Mouse (Mus musculus) ovary, postnatal 36 days (tissue): Measurements from ENCODE around the gene Man2a2.
A peak's percentile ranks its signal among the peaks of the same experiment; 100 is the strongest.

Source experiments
- DNase-seq: peaks from one replicate; pipeline ENCODE4 v3.0.0; 2022; ENCODE audit warnings: low spot score, mixed read lengths

Man2a2 gene

DNA sequence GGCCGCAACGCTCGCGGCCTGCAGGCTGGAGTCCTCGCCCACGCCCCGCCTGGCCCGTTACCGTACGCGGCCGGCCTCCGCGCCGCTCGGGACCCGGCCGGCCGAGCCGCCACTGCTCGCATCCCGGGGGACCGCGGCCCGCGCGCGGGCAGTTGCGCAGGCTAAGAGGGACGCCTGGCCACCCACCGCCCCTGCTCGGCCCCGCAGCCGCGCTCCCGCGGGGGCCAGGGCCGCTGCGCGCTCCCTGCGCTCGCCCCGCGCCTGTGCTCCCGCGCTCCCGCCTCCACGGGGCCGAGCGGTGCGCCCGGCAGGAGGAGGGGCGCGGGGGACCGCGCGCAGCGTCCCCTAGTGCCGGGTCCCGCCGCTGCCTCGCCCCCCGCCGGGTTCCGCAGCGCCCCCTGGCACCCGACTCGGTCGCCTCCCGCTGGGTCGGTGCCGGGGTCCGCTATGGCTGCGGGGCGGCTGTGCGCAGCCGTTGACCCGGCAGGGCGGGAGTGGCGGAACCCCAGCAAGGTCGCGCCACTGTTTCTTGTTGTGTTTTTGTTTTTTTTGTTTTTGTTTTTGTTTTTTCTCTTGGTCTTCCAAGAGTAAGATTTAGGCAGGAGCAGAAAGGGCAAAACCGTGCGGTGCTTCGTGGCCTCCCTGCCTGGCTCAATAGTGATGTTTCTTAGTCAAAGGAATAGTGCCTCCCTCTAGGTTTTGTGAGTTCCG lies at the start of gene Man2a2:
Gene Man2a2, minus strand, starts transcription at position 335 of the 711 bp plus-strand sequence.
- peak; percentile 89 for DNase-seq

DNA sequence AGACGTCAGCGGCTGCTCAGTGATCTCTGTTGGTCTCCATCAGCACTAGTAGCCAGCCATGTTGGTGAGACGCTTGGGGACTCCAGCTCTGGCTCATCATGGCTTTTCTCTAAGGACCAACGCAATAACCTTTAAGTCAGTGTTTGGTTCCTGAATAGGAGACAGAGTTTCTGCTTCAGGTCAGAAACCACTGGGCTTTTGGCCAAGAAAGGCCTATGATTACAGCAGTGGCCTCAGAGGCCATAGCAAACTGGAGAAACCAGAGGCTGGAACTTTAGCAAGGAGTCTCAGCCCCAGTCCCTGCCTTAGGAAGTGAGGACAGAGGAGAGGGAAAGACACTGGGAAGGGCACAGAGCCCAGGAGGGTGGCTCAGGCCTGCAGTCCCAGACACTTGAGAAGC lies 49.4 kb upstream of the Man2a2 start:
- no peak for DNase-seq

DNA sequence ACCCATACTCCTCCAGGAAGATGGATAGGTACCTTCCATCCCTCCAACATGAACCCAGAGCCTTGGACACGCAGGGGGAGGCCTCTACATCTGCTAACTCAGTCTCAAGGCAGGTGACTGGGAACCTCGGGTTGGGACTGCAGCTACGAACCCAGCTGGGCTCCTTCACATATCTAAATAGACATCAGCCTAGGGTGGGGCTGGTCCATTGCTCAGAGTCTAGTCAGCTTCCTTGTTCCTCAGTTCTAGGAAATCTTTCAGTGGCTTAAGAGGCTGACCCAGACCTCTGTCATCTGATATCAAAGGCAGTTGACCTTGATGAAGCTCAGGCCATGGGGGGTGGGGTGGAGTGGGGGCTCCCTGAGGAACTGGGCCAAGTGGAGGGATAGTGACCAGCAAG lies 48.1 kb upstream of the Man2a2 start:
- no peak for DNase-seq

DNA sequence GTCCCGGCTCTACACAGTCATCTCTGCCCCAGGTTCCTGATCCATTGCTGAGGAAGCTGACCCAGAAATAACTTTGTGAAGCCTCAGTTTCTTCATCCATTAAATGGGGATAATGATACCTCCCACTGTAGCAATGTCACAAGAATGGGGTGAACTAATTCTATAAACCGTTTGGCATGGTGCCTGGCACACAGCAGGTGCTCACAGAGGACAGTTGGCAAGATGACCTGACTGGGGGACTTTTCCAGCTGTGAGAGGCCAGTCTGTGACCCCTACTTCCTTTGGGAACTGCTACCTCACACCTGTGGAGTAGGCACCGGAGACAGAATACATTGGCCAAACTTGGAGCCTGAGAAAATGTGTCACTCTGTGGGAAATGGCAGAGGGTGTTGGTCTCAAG lies 46.9 kb upstream of the Man2a2 start:
- DNase-seq = no peak

DNA sequence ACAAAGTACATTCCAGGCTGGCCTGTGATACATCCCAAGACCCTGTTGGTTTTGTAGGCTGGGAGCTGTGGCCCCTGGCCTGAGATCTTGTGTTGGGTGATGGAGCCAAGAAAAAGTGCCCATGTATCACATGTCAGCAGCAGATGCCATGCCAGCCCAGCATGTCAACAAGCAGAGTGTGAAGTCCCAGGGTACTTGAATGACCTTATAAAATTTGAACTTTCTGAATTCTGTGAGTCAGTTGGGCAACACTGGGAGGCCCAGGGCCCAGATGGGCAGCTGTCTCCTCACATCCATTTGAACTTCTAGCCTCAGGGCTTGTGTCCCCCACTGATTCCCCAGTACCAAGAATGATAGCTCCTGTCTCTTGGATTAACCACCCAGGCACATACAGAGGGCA lies 46.4 kb upstream of the Man2a2 start:
- no peak for DNase-seq

DNA sequence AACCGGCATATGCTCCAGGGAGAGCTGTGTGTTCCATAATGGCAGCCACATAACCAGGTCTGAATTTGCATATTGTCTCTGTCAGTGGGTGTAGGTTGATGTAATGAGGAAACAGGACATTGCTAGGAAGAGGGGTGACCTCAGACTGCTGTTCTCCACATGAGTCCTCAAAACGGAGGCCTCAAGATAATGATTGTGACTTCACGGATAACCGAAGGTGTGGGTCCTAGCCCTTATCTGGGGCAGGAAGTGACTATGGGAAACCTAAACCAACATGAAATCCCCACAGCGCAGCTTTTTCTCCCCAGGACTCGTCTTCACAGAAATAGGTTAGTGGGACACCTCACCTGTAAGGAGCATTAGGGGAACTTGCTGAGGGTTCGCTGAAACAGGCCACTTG lies 45.8 kb upstream of the Man2a2 start:
- no peak for DNase-seq

DNA sequence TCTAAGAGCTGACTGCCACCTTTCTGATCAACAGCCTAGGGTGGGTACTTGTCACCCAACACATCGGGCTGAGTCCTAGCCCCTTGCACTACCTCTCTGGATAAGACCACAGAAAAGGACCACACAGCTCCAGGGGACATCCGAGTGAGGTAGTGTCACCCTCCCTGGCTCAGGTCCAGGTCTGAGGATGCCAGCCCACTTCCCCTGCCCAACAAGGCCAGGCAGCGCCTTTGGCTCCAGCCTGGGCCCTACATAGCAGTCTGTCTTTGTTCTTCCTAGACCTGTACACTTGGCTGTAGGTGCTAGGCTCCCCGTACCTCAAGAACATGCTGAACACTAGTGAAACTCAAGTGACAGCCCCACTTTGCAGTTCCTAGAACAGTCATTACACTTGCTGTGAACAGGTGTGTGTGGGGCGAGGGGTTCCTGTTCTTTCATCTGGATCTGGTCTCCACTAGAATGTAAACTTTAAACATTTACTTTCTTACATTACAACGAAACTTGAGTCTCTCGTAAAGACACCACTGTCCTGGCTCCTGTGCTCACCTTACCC lies 43.2 kb upstream of the Man2a2 start:
- no peak for DNase-seq

DNA sequence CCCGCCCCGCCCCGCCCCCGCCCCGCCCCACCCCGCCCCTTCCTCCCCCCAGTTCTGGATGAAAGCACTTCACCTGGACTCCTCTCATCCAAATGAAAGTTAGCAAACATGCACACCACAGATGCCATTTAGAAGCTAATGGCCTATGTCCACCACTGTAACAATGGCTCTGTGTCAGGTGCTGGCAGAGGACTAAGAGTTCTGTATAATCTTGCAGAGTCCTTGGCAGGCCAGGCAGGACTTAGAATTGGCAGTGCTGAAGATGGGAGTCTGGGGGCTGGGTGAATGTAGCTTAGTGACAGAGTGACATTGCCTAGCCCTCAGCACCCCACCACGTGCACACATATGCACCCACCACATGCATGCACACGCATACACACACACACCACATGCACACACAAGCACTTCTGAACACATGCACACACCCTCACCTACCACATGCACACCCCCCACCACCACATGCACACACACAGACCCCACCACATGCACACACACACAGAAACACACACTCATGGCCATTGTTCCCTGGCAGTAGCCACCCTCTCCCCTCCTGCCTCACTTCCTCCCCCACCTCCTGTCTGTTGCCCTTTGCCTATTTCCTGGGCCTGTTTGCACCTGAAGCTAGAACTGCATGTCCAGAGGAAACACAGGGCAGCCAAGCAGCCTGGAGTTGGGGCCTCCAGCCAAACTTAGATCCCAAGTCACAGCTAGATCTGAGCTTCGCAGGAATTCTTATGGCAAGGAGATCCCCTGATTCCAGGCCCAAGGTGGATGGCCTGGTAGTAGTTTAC lies 42.5 kb upstream of the Man2a2 start:
- no peak for DNase-seq

DNA sequence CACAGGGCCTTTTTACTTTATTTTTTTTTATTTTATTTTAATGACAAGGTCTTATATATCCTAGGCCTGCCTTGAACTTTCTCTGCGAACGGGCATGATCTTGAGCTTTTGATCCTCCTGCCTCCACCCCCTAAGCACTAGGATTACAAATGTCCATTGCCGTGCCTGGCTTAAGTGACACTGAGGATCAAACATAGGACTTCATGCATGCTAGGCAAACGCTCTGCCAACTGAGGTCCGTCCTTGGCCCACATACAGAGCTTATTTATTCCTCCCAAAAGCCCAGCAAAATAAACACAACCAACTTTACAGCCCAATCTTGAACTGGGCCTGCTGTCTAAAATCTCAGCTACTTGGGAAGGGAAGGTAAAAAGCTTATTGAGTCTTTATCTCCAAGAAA lies 41.6 kb upstream of the Man2a2 start:
- DNase-seq = no peak

DNA sequence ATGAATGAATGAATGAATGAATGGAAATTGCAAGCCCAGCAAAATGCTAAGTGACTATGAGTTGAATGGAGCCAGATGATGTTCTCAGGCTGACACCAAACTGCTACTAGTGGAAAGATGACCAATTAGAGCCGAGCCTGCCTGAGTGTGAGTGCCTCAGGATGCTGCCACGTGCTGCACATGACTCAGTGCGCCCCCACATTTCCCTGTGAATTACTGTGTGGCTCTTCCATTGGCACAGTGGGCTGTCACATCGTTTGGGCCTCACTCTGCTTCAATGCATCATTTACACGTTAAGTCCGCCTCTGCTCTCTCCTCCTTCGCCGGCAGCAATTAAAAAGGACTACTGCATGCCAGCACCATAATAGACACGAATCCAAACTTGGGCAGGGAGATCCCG lies 41.1 kb upstream of the Man2a2 start:
- DNase-seq = no peak

DNA sequence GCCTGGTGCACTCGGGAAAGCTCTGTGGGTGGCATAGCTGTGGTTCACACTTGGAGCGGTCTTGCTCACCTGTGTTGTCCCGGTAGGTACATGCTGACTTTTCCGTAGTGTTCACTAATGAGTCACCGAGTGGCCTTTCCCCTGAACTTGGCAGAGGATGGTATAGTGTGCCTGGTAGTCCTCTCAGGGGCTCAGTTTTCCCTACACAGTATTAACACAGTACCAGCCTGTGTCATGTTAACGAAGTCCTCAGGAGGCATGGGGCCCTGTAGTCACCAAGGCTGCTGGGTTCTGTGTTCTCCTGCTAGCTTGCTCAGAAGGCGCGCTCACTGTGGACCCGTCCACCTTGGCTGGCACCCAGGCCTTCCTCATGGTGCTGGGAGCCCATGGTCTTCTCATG lies 39.2 kb upstream of the Man2a2 start:
- DNase-seq = no peak

DNA sequence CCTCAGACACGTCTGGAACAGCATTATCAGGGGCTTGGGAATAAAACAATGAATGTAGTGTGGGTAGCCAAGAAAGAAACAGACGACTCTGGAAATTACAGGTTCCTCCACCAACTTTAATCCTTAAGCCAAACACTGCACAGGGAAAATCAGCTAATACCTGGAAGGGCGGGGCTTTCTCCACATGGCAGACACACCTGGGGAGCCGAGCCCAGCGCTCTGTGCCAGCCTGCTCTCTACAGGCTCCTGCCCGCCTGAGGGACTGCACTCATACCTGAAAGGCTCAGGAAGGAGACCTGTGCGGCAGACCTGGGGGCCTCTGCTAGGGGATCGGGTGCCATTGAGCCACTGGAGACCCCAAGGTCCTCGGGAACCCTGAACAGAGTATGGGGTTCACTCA lies 36.5 kb upstream of the Man2a2 start:
- no peak for DNase-seq

DNA sequence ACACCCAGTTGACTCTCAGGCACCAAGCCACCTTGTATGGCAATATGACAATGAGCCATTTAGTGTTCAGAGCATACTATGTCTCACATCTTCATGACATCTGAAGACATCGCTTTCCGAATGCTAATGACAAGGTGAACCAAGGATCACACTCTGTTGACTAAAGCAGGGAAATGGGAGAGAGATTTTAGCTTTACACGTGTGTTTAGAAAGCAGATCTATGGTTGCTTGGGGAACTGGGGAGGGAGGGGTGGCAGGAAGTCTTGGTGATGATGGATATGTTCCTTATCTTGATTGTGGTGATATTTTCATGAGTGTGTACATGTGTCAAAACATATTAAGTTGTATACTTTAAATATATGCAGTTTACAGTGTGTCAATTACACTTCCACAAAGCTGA lies 35.0 kb upstream of the Man2a2 start:
- DNase-seq = no peak

DNA sequence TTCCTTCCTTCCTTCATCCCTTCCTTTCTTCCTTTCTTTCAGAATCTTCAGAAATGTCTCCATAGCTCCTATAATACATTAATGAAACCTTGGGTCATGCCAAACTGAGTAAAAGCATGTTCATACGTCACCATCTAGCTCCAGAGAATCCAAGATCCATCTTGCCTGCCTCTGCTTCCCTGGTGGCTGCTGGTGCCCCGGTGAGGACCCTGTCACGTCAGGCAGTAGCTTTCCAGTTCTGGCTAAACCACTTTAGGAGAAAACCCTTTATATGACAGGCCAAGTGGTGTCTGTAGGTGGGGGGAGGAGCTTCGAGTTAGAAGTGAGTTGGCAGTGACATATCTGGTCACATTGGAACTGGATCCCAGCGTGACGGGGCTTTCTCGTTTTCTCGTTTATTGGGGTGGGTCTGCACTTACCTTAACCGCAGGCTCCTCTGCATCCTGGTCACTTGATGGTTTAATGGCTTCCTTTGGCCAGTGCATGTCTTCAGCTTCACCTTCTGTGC lies 34.1 kb upstream of the Man2a2 start, which contains the start of gene Furin:
Gene Furin, minus strand, starts transcription at position 249 of the 508 bp plus-strand sequence.
- no peak for DNase-seq

DNA sequence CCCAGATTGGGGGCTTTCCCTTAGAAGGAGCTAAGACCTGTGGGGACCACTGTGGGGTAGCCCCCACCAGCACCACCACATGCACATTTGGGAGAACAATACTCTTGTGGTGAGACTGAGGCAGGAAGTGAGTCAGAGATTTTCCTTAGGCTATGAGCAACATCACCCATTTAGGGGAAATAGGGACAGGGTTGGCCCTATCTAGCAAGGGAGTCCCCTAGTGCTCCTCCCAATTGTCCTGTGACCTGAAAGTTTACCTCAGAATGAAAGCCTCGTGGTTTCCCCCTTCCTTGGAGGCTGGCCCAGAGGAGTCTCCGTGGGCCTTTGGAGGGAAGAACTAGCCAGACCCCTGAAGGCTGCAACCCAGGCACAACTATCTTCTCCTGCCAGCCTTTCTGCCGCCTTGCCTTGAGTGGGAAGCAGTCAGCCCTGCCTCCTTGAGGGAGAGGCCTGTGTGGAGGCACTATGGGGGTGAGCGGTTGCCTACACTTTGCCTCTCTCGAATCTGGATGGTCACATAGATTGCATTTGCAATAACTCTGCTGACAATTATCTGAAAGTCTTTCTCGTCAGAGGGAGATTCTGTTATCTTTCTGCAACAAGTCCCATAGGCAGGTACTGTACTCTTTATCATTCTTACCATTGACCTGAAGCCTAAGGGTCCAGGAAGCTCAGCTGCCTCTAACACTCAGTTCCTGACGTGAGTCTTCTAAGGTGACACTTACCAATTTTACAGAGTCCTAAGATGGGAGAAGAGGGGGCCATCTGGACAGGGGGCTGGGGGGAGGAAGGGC lies 33.1 kb upstream of the Man2a2 start:
- no peak for DNase-seq

DNA sequence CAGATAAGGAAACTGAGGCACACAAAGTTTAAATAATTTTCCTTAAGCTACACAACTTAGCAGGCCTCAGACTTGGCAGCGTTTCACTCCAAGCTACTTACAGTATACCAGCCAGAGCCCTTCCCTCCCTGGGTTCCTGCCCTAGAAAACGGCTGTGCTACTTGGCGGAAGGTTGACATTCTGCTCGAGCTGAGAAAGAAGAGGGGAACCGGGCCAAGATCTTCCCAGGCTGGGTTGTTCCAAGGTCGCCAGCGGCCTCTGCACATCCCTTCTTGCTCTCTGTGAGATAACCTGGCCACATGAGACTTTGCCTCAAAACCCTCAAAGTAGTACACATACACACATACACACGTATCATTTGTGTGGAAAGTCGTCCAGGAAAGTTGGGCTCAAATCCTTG lies 32.4 kb upstream of the Man2a2 start:
- DNase-seq = peak; percentile 70

DNA sequence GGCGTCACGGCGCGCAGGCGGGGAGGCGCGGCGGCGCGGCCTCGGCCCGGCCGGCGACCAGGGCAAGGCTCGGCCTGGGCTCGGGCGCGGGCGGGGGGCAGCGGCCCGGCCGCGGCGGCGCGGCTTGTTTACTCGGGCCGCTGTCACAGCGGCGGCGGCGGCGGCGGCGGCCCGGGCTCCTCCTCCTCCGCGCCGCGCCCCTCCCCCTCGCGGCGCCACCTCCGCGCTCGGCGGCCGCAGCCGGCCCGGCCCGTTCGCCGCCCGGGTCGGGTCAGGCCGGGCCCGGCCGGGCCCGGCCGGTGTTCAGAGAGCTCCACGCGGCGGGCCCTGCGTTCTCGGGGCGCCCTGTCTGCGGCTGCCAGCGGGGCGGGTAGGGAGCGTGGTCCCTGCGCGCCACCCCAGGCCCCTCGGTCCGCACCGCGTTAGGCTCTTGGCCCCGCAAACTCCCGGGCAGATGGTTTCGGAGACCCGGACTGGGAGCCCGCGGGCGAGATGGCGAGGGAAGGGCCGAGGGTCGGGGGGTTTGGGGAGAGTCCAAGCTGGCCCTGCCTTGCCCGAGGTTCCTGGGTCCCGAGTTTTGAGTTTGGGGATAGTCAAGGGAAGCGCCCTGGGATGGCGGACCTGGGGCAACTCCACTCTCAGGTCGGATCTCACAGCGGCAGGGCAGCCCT lies 31.6 kb upstream of the Man2a2 start:
- peak; percentile 81 for DNase-seq

DNA sequence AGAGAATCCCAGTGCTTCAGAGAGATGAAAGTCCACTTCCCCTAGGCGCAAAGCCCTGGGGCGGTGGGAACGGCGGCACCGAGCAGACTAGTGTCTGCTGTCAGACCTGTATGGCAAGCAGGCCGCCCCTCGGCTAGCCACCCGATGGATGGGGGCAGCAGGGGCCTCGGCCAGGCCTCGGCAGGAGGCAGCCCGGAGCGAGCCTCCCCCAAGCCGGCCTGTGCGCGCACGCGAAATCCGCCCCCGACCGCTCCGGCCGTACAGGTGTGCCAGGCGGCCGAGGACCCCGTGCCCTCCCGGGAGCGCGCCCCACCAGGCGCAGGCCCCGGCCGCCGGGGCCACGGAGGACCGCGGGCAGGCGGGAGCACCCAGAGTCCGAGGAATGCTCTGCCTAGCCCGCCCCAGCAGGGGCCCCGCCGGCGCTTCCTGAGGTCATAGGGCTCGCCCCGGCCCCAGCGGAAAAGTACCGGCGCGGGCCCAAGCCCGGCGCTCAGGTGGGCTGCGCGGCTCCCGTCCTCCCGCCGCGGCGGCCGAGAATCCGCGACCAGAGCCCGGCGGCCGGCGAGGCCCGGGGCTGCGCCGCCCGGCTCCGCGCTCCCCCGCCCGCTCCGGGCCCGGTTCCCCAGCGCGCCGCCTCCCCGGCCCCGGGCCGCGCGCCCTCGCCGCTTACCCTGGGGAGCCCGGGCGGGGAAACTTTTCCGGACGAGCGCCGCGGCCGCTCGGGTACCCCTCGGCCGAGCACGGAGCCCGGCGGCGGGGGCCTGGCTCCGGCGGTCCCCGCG lies 30.9 kb upstream of the Man2a2 start:
- DNase-seq = peak; percentile 55

DNA sequence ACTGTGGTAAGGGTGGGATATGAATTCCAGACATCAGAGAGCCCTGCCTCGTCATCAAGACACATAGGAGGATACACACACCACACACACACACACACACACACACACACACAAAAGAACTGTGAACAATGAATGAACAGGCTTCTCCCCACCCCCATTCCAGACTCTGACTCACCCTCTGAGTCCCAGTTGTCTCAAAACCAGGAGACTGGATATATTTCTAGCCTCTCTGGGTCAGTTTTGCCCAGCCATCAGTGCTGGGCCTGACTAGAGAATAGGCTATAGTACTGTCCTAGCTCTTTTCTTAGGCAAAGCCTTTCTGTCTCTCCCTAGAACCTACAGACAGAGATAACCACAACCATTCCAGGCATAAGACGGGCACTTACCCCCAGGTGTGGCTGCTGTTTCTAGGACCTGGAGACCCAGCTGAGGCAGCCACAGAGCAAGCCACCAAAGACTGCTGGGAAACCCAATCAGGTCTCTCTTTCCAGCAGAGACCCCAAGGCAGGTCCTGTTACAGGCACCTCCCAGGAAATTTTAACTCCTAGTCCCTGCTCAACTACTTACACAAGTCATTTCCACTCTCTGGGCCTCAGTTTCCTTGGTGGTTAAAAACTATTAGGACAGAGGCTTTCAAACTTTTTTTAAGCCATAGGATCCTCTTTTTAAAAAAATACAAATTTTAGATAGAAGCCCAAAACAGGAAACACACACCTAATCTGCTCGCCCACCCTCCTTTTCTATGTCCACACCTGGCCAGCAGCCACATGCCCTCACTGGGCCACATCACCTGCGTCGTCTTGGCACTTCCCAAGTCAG lies 30.1 kb upstream of the Man2a2 start:
- DNase-seq = no peak

DNA sequence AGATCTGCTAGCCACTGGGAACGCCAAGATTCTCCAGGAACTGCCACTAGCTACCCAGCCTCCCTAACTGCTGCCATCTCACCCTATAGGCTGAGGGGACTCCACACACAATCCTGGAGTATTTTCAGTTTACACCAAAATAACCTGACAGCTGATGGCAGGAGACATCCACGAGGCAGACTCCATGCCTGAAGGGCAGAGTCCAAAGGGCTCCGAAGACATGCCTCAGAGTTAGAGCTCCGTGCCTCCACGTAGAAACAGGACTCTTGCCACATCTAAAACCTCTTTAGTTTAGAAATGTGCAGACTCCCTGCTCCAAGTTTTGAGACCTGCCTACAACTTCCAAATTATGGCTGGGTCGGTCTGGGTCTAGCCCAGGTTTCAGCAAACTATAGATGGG lies 29.4 kb upstream of the Man2a2 start:
- DNase-seq = no peak
